Mouse (Mus musculus) ES-Bruce4 (cell line): Measurements from ENCODE around the gene Immt.
"Not testable (repeated sequence)": the region's sequence is repeated elsewhere in the genome, so short reads cannot be mapped to it uniquely, and the experiment has no call there.

Source experiments
- CTCF ChIP-seq: IDR thresholded peaks from one replicate; pipeline ENCODE4 v1.8.1; 2011; ENCODE audit warnings: low read depth, low read length
- EP300 ChIP-seq: IDR thresholded peaks from 2 replicates; pipeline ENCODE4 v1.6.1; 2011; ENCODE audit warnings: low read depth, low read length; ENCODE audit not compliant: insufficient read depth

- TF ChIP-seq EP300, CTCF: not testable (repeated sequence)
Measured at GRCm38 (mm10) chr6:71925233-71925632, 94.1 kb downstream of the Immt start.
